Mouse (Mus musculus) CD4-positive, CD25-positive, alpha-beta regulatory T cell, adult 9 weeks (primary cell): ENCODE measurements around the gene Car12. TPM values are rescaled to one million over a fixed set of nuclear protein-coding genes. Genes with fewer than 3 reads are reported as not detected.

Source experiments
- polyA plus RNA-seq: library from polyadenylated mRNA; unstranded; fragments of 100-300 nt; shearing (Covaris generic); gene quantifications from one replicate; pipeline ENCODE4 v1.2.1, GENCODE M21; 2017

Gene Car12
- polyA plus RNA-seq: 9.3 TPM

GRCm38 (mm10) chr9:66713135-66714021, at the start of gene Car12:
Gene Car12 (plus strand): TSS chr9:66713686.

DNA sequence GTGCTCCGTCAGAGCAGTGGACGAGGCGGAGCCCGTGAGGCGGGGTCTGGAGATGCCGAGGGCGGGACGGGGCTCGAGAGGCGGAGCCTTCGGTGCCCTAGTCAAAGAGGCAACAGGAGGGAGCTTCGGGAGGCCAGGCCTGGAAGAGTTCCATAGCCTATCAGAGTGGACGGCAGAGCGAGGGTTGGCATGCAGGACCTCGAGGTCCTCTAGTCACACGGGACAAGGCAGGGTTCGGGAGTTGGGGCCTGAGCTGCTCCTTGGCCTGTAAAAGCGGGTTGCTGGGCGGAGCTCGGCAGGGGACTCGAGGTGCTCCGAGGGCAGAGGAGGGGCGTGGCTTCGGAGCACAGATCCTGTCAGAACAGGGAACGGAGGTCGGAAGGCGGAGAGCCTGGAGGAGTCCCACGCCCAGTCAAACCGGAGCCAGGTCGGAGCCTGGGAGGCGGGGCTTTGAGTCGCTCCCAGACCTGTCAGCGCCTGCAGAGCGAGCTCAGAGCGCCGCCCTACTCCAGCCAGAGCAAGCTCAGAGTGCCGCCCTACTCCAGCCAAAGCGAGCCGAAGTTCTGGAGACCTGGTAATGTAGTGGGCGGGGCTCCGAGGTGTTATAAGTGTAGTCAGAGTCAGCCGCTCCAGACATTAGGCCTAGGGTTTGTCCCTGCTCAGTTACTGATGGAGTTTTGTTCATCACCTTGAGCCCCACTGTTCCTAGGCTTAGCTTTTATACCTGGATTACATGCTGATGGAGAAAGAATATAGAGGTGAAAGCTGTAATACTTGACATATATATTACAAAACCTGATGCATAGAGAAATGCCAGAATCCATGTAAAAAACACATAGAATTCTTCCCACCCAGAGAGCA, 82.2 kb downstream of the Car12 start, which contains the start of gene Aph1b:
TSS of gene Aph1b (minus strand) at position 27 of the 861 bp plus-strand sequence.

DNA sequence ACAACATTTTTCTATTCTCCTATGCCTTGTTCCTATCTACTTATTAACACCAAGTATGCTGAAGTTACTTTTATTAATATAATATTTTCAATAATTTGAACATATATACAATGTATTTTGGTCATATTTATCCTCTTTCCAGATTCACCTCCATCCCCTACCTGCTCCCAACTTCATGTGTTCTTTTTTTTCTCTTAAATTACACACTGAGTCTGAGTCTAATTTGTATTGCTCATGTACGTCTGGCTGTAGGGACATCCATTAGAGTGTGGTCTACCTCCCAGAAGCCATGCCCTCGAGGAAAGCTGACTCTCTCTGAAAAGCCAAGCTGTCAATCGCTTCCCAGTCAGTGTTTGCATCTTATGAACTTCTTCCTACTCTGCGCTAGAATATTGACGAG, 83.3 kb downstream of the Car12 start, which contains the start of gene Gm10647:
TSS of gene Gm10647 (plus strand) at position 301 of the 400 bp plus-strand sequence.

Other genes with a start within 250 kb of the Car12 start
- gene Fbxl22, start 199.1 kb upstream of the Car12 start, polyA plus RNA-seq: 2.7 TPM
- 236 TPM for gene Usp3, start 120.5 kb upstream of the Car12 start, polyA plus RNA-seq
- gene Aph1b, start 81.8 kb downstream of the Car12 start, polyA plus RNA-seq: 1.9 TPM
- not detected for gene Gm10647, start 83.4 kb downstream of the Car12 start, polyA plus RNA-seq
- gene Aph1c, start 121.0 kb downstream of the Car12 start, polyA plus RNA-seq: 0.51 TPM
- 148 TPM for gene Rab8b, start 206.0 kb downstream of the Car12 start, polyA plus RNA-seq
- gene Rps27l, start 232.4 kb downstream of the Car12 start, polyA plus RNA-seq: 252 TPM